Comparison of ENCODE assay signal across 10 mouse cellular contexts in genomic region chr10:41552319-41552718, GRCm38 (mm10). TPM values are rescaled to one million over a fixed set of nuclear protein-coding genes. Genes with fewer than 3 reads are reported as not detected.
DNase-seq lines count a peak whose midpoint lies in the region; ATAC-seq and TF ChIP-seq lines count a peak whose summit lies in the region.
"Had no signal": no experiment of that assay in that cellular context is flagged by ENCODE, and none has a peak within 500 bp of the region (broad histone marks: within the 10 kb centered on the region; RNA-seq: fewer than 3 reads in every experiment).

No protein-coding gene starts in this region.

- H3K4me2 ChIP-seq in lung, embryonic 14.5 days: no peak overlapping the region
- H3K4me2 ChIP-seq in intestine, embryonic 16.5 days (ENCODE audit: low read depth, low read length): no peak overlapping the region; the same call in 1 of the 2 replicates
- H3K4me2 ChIP-seq: neural tube, embryonic 13.5 days had no signal

- H3K27ac ChIP-seq in lung, embryonic 14.5 days (ENCODE audit: low read depth): peak overlapping the region; percentile 56; the same call in 1 of the 2 replicates
- peak overlapping the region; percentile 90 for H3K27ac ChIP-seq in intestine, embryonic 16.5 days (ENCODE audit: low read length)
- H3K27ac ChIP-seq: liver, embryonic 14.5 days; neural tube, embryonic 13.5 days had no signal

- H3K27me3 ChIP-seq in lung, embryonic 14.5 days (ENCODE audit: insufficient read depth, low read length): no peaks in the 10 kb centered on the region
- no peaks in the 10 kb centered on the region for H3K27me3 ChIP-seq in intestine, embryonic 16.5 days (replicated peaks; ENCODE audit: control insufficient read depth, insufficient read depth, low read length)
- H3K27me3 ChIP-seq: neural tube, embryonic 13.5 days had no signal

- TF ChIP-seq CTCF in lung, embryonic 14.5 days (IDR thresholded peaks at IDR 0.05; ENCODE audit: low read depth): no peak

- H3K9me3 ChIP-seq in lung, embryonic 14.5 days (ENCODE audit: low read depth, low read length): peaks cover 5% of the 10 kb centered on the region; the same call in 1 of the 2 replicates
- H3K9me3 ChIP-seq in intestine, embryonic 16.5 days (ENCODE audit: control insufficient read depth, low read length): peaks cover 4% of the 10 kb centered on the region

- H3K4me1 ChIP-seq in lung, embryonic 14.5 days (ENCODE audit: insufficient read depth): 0 out of 2 replicates have a peak, but pooled peaks cover 4% of the 10 kb centered on the region
- peaks cover 25% of the 10 kb centered on the region for H3K4me1 ChIP-seq in intestine, embryonic 16.5 days (ENCODE audit: control insufficient read depth, insufficient read depth, low read length)

- no peak overlapping the region for H3K4me3 ChIP-seq in lung, embryonic 14.5 days (ENCODE audit: low read depth, low read length)
- no peak overlapping the region for H3K4me3 ChIP-seq in intestine, embryonic 16.5 days (ENCODE audit: low read length)
- H3K4me3 ChIP-seq: neural tube, embryonic 13.5 days had no signal

- no peak overlapping the region for H3K9ac ChIP-seq in lung, embryonic 14.5 days
- no peak overlapping the region for H3K9ac ChIP-seq in intestine, embryonic 16.5 days (ENCODE audit: low read depth, low read length)
- H3K9ac ChIP-seq: liver, embryonic 14.5 days had no signal

- H3K36me3 ChIP-seq in lung, embryonic 14.5 days (ENCODE audit: insufficient read depth): no peaks in the 10 kb centered on the region
- no peaks in the 10 kb centered on the region for H3K36me3 ChIP-seq in intestine, embryonic 16.5 days (ENCODE audit: control insufficient read depth, insufficient read depth, low read length)
- H3K36me3 ChIP-seq: neural tube, embryonic 13.5 days had no signal

- no peak for ATAC-seq in lung, embryonic 14.5 days (ENCODE audit: insufficient read depth)
- ATAC-seq in intestine, embryonic 16.5 days: peak; percentile 68
- ATAC-seq in erythroblast, adult 5-6 weeks (replicated peaks; ENCODE audit: low FRiP score, poor library complexity, severe bottlenecking): no peak

- 42% methylated on average over 3 of the region's 3 CpGs for WGBS in lung, embryonic 14.5 days
- 48% methylated on average over 3 of the region's 3 CpGs for WGBS in intestine, embryonic 16.5 days

- DNase-seq in lung, embryonic 14.5 days: no peak
- DNase-seq in lung, adult 18-20 months: no peak
- peak; percentile 10 for DNase-seq in T-cell, adult 2 months (ENCODE audit: low spot score)
- peak; percentile 60 for DNase-seq in thymus, postnatal 0 days (ENCODE audit: low spot score)
- no peak for DNase-seq in cerebellum, postnatal 4 days (ENCODE audit: low spot score in 2 of 2)
- no peak for DNase-seq in cerebellum, adult 8-10 months

RNA-seq across cellular contexts. Expression of gene Cd164, which starts 33.1 kb away (rescaled TPM):
- 196 and 208 TPM in 2 replicates for polyA plus RNA-seq in lung, embryonic 14.5 days (2014; fragmentation: Nextera tagmentation; extraction: Ambion mirVana)
- polyA plus RNA-seq in intestine, embryonic 16.5 days (2015; fragmentation: Nextera tagmentation; extraction: Ambion mirVana): 186 and 195 TPM in 2 replicates
- 259 TPM in 2 replicates for polyA plus RNA-seq in thymus, postnatal 0 days (2015; fragmentation: Nextera tagmentation; extraction: Ambion mirVana)
- total RNA-seq in erythroblast, adult 5-6 weeks (2015; ENCODE audit: low replicate concordance): 57.6 and 59.8 TPM in 2 replicates
- 50.2 and 53.9 TPM in 2 replicates for total RNA-seq in erythroblast, adult 5-6 weeks (2017; ENCODE audit: low replicate concordance)

Comparison
In these comparisons a context has a peak if more than half of its experiments do, and no peak if none do; other contexts are left out.
1. DNase-seq: peak in T-cell, adult 2 months (single experiment) and thymus, postnatal 0 days (single experiment); none in lung, embryonic 14.5 days (single experiment), lung, adult 18-20 months (0 of 2), cerebellum, postnatal 4 days (0 of 2) and cerebellum, adult 8-10 months (single experiment).